ENCODE assay signal across 17 mouse cellular contexts in the genomic region with DNA sequence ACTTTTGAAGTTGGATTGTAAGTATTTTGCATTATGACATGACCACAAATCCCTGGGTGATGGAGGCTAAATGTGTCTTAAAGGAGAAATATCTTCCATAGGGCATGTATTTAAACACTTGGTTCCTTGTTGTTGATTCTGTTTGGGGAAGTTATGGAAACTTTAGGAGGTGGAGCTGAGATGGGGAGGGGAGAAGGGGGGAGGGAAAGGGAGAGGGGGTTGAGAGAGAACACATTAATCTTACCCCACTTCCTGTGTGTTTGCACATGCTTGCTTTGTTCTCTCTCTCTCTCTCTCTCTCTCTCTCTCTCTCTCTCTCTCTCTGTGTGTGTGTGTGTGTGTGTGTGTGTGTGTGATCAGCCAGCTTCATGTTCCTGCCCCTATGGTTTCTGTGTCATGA. TPM values are rescaled to one million over a fixed set of nuclear protein-coding genes. Genes with fewer than 3 reads are reported as not detected.
"Had no signal": no experiment of that assay in that cellular context is flagged by ENCODE, and none has a peak within 500 bp of the region (broad histone marks: within the 10 kb centered on the region; RNA-seq: fewer than 3 reads in every experiment).

No protein-coding gene starts in this region.

- H3K36me3 ChIP-seq: midbrain, embryonic 15.5 days had no signal

- H3K27me3 ChIP-seq: limb, embryonic 12.5 days; liver, embryonic 15.5 days; midbrain, embryonic 15.5 days; neural tube, embryonic 13.5 days had no signal

- H3K9ac ChIP-seq: limb, embryonic 12.5 days; liver, embryonic 15.5 days; midbrain, embryonic 15.5 days; neural tube, embryonic 13.5 days had no signal

- H3K27ac ChIP-seq: layer of hippocampus, adult 2 months; limb, embryonic 12.5 days; liver, embryonic 15.5 days; midbrain, embryonic 15.5 days; neural tube, embryonic 13.5 days had no signal

- DNase-seq: kidney, adult 8-10 months; kidney, postnatal 10 days; kidney, postnatal 4 days; liver; lung, adult 2 months; lung, postnatal 36 days; retina, postnatal 1 day; right cerebral cortex, postnatal 4 days had no signal

- H3K4me3 ChIP-seq: layer of hippocampus, adult 2 months; limb, embryonic 12.5 days; liver, embryonic 15.5 days; megakaryocyte, embryonic 14.5 days; midbrain, embryonic 15.5 days; neural tube, embryonic 13.5 days had no signal

- ATAC-seq: lung, postnatal 0 days; midbrain, embryonic 15.5 days had no signal

- H3K4me1 ChIP-seq: midbrain, embryonic 15.5 days; neural tube, embryonic 13.5 days had no signal

- H3K4me2 ChIP-seq: limb, embryonic 12.5 days; liver, embryonic 15.5 days; midbrain, embryonic 11.5 days; midbrain, embryonic 15.5 days; neural tube, embryonic 13.5 days had no signal

- H3K9me3 ChIP-seq: limb, embryonic 12.5 days; liver, embryonic 15.5 days; midbrain, embryonic 15.5 days had no signal

RNA-seq across cellular contexts. Expression of a gene that starts 1.5 kb away (rescaled TPM):
- total RNA-seq: layer of hippocampus, adult 2 months; monocyte, adult 5-6 weeks had no signal
- polyA plus RNA-seq: limb, embryonic 12.5 days; midbrain, embryonic 11.5 days; midbrain, embryonic 15.5 days; neural tube, embryonic 13.5 days had no signal
